Mouse (Mus musculus): ENCODE results near the gene Gm49630. TPM values are rescaled to one million over a fixed set of nuclear protein-coding genes. Genes with fewer than 3 reads are reported as not detected.
A peak's percentile ranks its signal among the peaks of the same experiment; 100 is the strongest.
"Not testable (repeated sequence)": the region's sequence is repeated elsewhere in the genome, so short reads cannot be mapped to it uniquely, and the experiment has no call there.

Gene Gm49630
- not detected in 2 replicates for polyA plus RNA-seq (2014; fragmentation: Nextera tagmentation; extraction: Ambion mirVana)

- H3K27ac ChIP-seq (replicated peaks; ENCODE audit: low read depth, low read length); H3K4me2 ChIP-seq (ENCODE audit: low read depth, low read length); H3K9me3 ChIP-seq (ENCODE audit: control insufficient read depth, low read length); H3K4me1 ChIP-seq (ENCODE audit: control insufficient read depth, insufficient read depth, low read length); H3K9ac ChIP-seq (ENCODE audit: low read depth, low read length); H3K4me3 ChIP-seq (ENCODE audit: low read depth, low read length); DNase-seq (ENCODE audit: low spot score); ATAC-seq (ENCODE audit: low read depth); H3K27me3 ChIP-seq (replicated peaks; ENCODE audit: control insufficient read depth, insufficient read depth, low read length); H3K36me3 ChIP-seq (ENCODE audit: control insufficient read depth, insufficient read depth, low read length): not testable (repeated sequence)
- WGBS, result no CpG with 5 or more reads among the region's 5 CpGs
These were observed at the start of gene Gm49630 for GRCm38 (mm10) chr17:7371879-7372278. Gm49630 (minus strand) TSS chr17:7371979.

- not testable (repeated sequence) for H3K27me3 ChIP-seq (replicated peaks; ENCODE audit: control insufficient read depth, insufficient read depth, low read length); DNase-seq (ENCODE audit: low spot score); H3K36me3 ChIP-seq (ENCODE audit: control insufficient read depth, insufficient read depth, low read length); H3K27ac ChIP-seq (replicated peaks; ENCODE audit: low read depth, low read length); H3K4me1 ChIP-seq (ENCODE audit: control insufficient read depth, insufficient read depth, low read length); H3K4me2 ChIP-seq (ENCODE audit: low read depth, low read length); H3K9me3 ChIP-seq (ENCODE audit: control insufficient read depth, low read length); H3K9ac ChIP-seq (ENCODE audit: low read depth, low read length); H3K4me3 ChIP-seq (ENCODE audit: low read depth, low read length)
- WGBS, result 6% methylated on average over 2 of the region's 3 CpGs
- ATAC-seq (ENCODE audit: low read depth), result peak; percentile 93
These were observed 48.6 kb upstream of the Gm49630 start for GRCm38 (mm10) chr17:7420191-7420973.

- H3K4me2 ChIP-seq (ENCODE audit: low read depth, low read length); H3K4me3 ChIP-seq (ENCODE audit: low read depth, low read length); DNase-seq (ENCODE audit: low spot score); H3K27me3 ChIP-seq (replicated peaks; ENCODE audit: control insufficient read depth, insufficient read depth, low read length); H3K9me3 ChIP-seq (ENCODE audit: control insufficient read depth, low read length); H3K36me3 ChIP-seq (ENCODE audit: control insufficient read depth, insufficient read depth, low read length); H3K27ac ChIP-seq (replicated peaks; ENCODE audit: low read depth, low read length); H3K9ac ChIP-seq (ENCODE audit: low read depth, low read length); ATAC-seq (ENCODE audit: low read depth); H3K4me1 ChIP-seq (ENCODE audit: control insufficient read depth, insufficient read depth, low read length): not testable (repeated sequence)
- WGBS, result 86% methylated on average over 6 of the region's 9 CpGs
These were observed 43.0 kb upstream of the Gm49630 start for GRCm38 (mm10) chr17:7414601-7415310.

GRCm38 (mm10) chr17:7413336-7413735 is 41.6 kb upstream of the Gm49630 start:
- not testable (repeated sequence) for H3K4me3 ChIP-seq (ENCODE audit: low read depth, low read length); H3K9me3 ChIP-seq (ENCODE audit: control insufficient read depth, low read length); H3K27me3 ChIP-seq (replicated peaks; ENCODE audit: control insufficient read depth, insufficient read depth, low read length); H3K4me2 ChIP-seq (ENCODE audit: low read depth, low read length); DNase-seq (ENCODE audit: low spot score); ATAC-seq (ENCODE audit: low read depth); H3K4me1 ChIP-seq (ENCODE audit: control insufficient read depth, insufficient read depth, low read length); H3K9ac ChIP-seq (ENCODE audit: low read depth, low read length); H3K27ac ChIP-seq (replicated peaks; ENCODE audit: low read depth, low read length); H3K36me3 ChIP-seq (ENCODE audit: control insufficient read depth, insufficient read depth, low read length)
- 81% methylated on average over 7 of the region's 8 CpGs for WGBS

- not testable (repeated sequence) for H3K9me3 ChIP-seq (ENCODE audit: control insufficient read depth, low read length); DNase-seq (ENCODE audit: low spot score); H3K36me3 ChIP-seq (ENCODE audit: control insufficient read depth, insufficient read depth, low read length); ATAC-seq (ENCODE audit: low read depth); H3K4me1 ChIP-seq (ENCODE audit: control insufficient read depth, insufficient read depth, low read length); H3K4me3 ChIP-seq (ENCODE audit: low read depth, low read length); H3K9ac ChIP-seq (ENCODE audit: low read depth, low read length); H3K27ac ChIP-seq (replicated peaks; ENCODE audit: low read depth, low read length); H3K27me3 ChIP-seq (replicated peaks; ENCODE audit: control insufficient read depth, insufficient read depth, low read length); H3K4me2 ChIP-seq (ENCODE audit: low read depth, low read length)
- 77% methylated on average over 6 of the region's 6 CpGs for WGBS
These were observed 28.0 kb upstream of the Gm49630 start for GRCm38 (mm10) chr17:7399770-7400169.

GRCm38 (mm10) chr17:7398198-7398847 is 26.5 kb upstream of the Gm49630 start:
- not testable (repeated sequence) for H3K4me3 ChIP-seq (ENCODE audit: low read depth, low read length); H3K27me3 ChIP-seq (replicated peaks; ENCODE audit: control insufficient read depth, insufficient read depth, low read length)
- 76% methylated on average over 6 of the region's 6 CpGs for WGBS

GRCm38 (mm10) chr17:7397079-7397478 is 25.3 kb upstream of the Gm49630 start:
- H3K36me3 ChIP-seq (ENCODE audit: control insufficient read depth, insufficient read depth, low read length); H3K27me3 ChIP-seq (replicated peaks; ENCODE audit: control insufficient read depth, insufficient read depth, low read length); H3K9ac ChIP-seq (ENCODE audit: low read depth, low read length); H3K4me1 ChIP-seq (ENCODE audit: control insufficient read depth, insufficient read depth, low read length); H3K27ac ChIP-seq (replicated peaks; ENCODE audit: low read depth, low read length); H3K9me3 ChIP-seq (ENCODE audit: control insufficient read depth, low read length); DNase-seq (ENCODE audit: low spot score); ATAC-seq (ENCODE audit: low read depth); H3K4me3 ChIP-seq (ENCODE audit: low read depth, low read length); H3K4me2 ChIP-seq (ENCODE audit: low read depth, low read length): not testable (repeated sequence)
- 78% methylated on average over 9 of the region's 13 CpGs for WGBS

More at GRCm38 (mm10) chr17:7398198-7398847, 26.5 kb upstream of the Gm49630 start:
- not testable (repeated sequence) for H3K27ac ChIP-seq (replicated peaks; ENCODE audit: low read depth, low read length); H3K36me3 ChIP-seq (ENCODE audit: control insufficient read depth, insufficient read depth, low read length); DNase-seq (ENCODE audit: low spot score); H3K9me3 ChIP-seq (ENCODE audit: control insufficient read depth, low read length); H3K9ac ChIP-seq (ENCODE audit: low read depth, low read length); ATAC-seq (ENCODE audit: low read depth); H3K4me2 ChIP-seq (ENCODE audit: low read depth, low read length); H3K4me1 ChIP-seq (ENCODE audit: control insufficient read depth, insufficient read depth, low read length)

GRCm38 (mm10) chr17:7396288-7396687 is 24.5 kb upstream of the Gm49630 start:
- WGBS, result no CpG with 5 or more reads among the region's 2 CpGs
- ATAC-seq (ENCODE audit: low read depth); H3K9me3 ChIP-seq (ENCODE audit: control insufficient read depth, low read length); H3K27me3 ChIP-seq (replicated peaks; ENCODE audit: control insufficient read depth, insufficient read depth, low read length); H3K4me2 ChIP-seq (ENCODE audit: low read depth, low read length); DNase-seq (ENCODE audit: low spot score); H3K4me3 ChIP-seq (ENCODE audit: low read depth, low read length); H3K27ac ChIP-seq (replicated peaks; ENCODE audit: low read depth, low read length); H3K36me3 ChIP-seq (ENCODE audit: control insufficient read depth, insufficient read depth, low read length); H3K9ac ChIP-seq (ENCODE audit: low read depth, low read length); H3K4me1 ChIP-seq (ENCODE audit: control insufficient read depth, insufficient read depth, low read length): not testable (repeated sequence)
